Mouse (Mus musculus) left cerebral cortex, postnatal 25 days (tissue): ENCODE results near the gene Icmt. TPM values are rescaled to one million over a fixed set of nuclear protein-coding genes. Genes with fewer than 3 reads are reported as not detected.
A peak's percentile ranks its signal among the peaks of the same experiment; 100 is the strongest.

Experiments used
- DNase-seq, 2 experiments: peaks; one replicate each; pipeline ENCODE4 v3.0.0; 2022; ENCODE audit warnings: low spot score in 2 of 2, mixed read lengths in 1 of 2
- intact Hi-C: fragments of 180-260 bp; cut with DNase I; formaldehyde crosslinking; loops from one replicate; pipeline ENCODE4 v1.15.1; 2025
- total RNA-seq, 2 experiments: library from RNA; stranded (reverse); gene quantifications; 2 replicates each; pipeline ENCODE4 v1.2.3; 2021

Icmt gene
- total RNA-seq, 2 experiments from 2014 or later, result 50.9 to 56.7 TPM

DNA sequence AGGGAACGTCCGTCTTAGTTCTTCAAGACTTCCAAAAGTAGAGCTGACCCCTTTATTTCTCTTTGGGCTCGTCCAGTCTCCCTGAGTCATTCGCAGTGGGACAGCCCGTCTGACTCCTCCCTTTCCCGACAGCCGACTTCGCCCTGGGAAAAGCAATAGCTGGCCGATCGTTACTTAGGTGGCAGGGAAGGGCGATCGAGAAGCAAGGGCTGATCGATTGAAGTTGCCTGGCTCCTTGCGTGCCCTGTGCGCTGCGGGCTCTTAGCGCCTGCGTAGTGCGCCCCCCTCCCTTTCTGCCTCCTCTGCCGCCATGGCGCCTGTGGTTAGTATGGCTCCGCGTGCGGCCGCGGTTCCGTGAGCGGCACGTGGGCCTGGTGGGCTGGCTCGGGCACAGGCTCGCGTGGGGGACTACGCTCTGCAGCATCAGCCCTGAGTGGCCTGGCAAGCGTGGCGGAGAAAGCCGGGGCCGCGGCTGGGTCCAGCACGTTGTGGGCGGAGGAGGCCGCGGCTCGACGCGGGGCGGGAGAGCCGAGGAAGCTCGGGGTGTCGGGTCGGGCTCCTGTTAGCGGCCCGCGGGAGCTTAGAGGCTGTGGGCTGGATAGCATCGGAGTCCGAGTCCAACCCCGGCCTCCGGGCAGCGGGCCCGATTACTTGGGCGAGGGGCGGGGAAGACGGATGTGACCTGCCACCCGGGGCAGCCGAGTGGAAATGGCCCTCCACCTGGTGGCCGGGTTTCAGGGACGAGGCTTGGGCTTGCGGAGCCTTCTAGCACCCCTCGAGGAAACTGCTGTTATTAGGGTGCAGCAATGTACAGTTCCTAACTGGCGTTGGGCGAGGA, 28.8 kb downstream of the Icmt start, which contains the start of gene Rpl22:
Gene Rpl22, plus strand, starts transcription at position 169 of the 838 bp plus-strand sequence.
- intact Hi-C loops, result no loop called here
- DNase-seq, result peak; percentile 94 to 98

DNA sequence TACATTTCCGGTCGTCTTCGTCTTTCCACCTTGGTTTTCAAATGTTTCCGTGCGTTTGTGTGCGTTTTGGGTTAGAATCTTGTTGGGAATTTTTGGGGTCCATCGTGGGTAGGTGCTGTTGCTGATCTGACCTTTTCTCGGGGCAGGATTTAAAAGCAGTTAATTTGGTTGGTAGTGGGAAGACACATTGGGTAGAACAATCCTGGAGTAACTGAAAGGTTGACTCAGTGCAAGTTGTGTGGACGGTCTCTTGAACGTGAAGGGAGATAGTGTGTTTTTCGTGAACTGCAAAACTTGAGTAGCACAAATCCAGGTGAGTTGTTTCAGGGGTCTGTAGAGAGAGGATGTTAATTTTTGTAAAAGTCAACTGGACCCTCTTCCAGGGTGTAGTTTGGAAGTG, 29.5 kb downstream of the Icmt start:
- intact Hi-C loops, result no loop called here
- no peak for DNase-seq

DNA sequence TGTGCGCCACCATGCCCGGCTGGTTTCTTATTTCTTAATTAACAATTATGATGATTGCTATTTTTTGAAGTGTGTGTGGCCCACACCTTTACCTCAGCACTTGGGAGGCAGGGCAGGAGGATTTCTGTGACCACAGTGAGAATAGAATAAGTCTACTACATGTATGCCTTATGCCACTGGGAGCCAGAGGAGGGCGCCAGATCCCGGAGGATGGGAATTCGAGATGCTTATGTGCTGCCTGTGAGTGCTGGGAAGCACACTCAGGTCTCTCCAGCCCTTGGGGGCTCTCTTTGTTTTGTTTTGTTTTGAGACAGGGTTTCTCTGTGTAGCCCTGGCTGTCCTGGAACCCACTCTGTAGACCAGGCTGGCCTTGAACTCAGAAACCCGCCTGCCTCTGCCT, 31.7 kb downstream of the Icmt start:
- intact Hi-C loops, result no loop called here
- DNase-seq, result peak in 1 of 2 experiments; percentile 42

DNA sequence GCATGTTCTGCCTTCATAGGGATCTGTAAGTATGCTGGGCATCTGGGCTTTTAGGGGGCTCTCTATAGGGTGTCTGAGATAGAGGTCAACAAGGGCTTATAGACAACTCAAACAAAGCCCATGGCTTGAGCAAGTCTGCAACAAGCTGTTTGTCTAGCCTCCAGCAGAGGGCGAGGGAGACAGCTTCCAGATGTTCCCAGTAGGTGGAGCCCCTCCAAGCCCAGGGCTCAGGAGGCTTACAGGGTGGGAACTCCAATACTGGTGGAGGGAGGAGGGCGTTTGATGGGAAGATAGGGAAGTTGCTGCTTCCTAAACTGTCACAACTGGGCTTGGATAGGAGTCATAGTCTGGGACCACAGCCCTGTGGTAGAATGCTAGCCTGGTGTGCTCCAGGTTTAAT, 35.9 kb downstream of the Icmt start:
- DNase-seq, result peak; percentile 66 to 77
- intact Hi-C loops, result no loop called here

DNA sequence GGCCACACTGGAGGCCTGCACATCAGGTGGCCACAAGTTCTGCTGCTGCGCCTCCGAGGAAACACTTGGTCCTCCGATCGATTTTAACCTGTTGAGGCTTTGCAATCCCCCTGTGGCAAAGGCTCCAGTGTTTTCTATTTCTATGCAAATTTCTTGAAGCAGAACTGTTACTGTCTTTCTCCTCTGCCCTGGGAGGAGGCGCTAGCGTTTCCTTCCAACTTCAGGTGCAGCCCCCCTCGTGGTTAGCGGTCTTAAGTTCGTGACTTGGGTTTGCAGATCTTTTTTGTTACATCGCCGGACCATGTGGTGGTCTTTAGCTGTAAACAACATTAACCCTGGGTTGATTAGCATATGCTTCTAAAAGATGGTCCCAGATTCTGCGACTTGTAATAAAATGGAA, 36.6 kb downstream of the Icmt start:
- intact Hi-C loops, result no loop called here
- DNase-seq, result no peak

DNA sequence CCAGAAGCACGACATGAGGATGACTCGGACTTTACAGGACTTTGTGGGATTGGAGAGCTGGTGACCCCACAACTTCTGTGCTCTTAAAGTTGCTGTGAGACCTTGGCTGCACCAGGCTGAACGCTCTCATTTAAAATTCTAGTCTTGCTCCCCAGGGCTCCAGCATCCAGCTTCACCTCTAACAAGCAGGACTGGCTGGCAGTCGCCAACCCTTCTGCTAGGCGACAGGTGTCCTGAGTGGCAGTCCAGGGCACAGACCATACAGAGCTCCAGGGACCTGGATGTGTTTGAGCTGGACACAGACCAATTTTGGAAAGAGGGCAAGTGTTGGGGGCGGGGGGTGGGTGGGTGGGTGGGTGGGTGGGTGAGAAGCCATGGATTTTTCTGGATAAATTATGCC, 40.7 kb downstream of the Icmt start:
- intact Hi-C loops, result loop anchor here (5.0 kb wide), 1 partner anchor 155 kb away; no protein-coding TSS in a partner anchor
- DNase-seq, result no peak

DNA sequence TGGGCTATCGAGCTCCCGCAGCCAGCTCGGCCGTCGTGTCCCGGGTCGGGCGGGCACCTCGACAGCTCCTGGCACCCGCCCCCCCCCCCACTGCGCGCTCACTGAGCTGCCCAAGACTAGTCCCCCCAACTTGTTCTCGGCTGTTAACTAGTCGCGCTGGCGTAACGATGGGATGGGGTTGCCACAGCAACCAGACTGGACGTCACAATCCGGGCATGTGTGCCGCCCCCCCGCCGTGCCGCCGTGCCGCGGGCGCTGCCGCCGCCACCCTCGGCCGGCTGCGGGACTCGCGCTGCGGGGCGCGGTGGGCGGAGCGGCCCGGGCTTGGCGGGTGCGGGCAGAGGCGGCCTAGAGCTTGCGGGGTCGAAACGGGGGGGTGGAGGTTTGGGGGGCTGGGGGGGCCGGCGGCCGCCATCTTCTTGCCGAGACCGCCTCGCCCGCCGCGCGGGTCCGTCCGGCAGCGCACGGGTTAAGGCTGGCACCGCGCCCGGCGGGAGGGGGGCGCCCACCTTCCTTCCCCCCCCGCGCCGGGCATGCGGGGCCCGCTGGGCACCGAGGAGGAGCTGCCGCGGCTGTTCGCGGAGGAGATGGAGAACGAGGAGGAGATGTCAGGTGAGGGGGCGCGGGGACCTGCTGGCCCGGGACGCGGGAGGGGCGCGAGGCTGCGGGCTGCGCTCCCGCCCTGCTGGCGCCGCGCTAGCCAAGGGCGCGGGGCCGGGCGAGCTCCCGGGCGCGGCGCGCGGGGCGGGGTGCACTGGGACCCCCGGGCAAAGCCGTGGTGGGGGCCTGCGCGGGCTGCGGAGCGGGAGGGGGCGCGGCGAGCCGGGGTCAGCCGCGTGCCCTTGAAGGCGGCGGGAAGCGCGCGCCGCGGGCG, 41.6 kb downstream of the Icmt start, which contains the start of gene Chd5:
Gene Chd5, plus strand, starts transcription at position 233 of the 874 bp plus-strand sequence.
- peak; percentile 78 for DNase-seq
- intact Hi-C loops, result loop anchor here (5.0 kb wide), 1 partner anchor 154 kb away; no protein-coding TSS in a partner anchor

DNA sequence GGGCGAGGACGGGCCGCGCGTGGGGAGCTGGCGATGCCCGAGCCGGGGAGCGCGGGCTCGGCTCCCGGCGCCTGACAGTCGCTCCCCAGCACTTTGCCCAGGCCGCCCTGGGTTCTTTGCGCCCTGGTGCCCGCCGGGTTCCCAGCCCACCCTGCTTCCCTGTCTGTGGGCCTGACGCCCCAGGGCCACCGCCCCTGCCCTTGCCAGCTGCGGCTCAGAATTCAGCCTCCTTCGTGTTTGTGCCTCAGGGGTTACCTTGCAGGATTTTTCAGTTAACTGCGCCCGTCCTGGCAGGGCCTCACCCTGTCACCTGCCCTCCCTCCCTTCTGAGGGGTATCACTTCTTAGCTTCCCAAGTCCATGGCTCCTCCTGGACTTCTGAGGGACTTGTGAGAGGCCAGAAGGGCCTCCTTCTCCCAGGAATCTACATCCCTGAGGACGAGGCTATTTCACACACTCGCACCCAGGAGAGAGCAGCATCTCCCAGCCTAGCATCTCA, 42.3 kb downstream of the Icmt start:
- intact Hi-C loops, result loop anchor here (5.0 kb wide), 1 partner anchor 153 kb away; no protein-coding TSS in a partner anchor
- DNase-seq, result no peak

DNA sequence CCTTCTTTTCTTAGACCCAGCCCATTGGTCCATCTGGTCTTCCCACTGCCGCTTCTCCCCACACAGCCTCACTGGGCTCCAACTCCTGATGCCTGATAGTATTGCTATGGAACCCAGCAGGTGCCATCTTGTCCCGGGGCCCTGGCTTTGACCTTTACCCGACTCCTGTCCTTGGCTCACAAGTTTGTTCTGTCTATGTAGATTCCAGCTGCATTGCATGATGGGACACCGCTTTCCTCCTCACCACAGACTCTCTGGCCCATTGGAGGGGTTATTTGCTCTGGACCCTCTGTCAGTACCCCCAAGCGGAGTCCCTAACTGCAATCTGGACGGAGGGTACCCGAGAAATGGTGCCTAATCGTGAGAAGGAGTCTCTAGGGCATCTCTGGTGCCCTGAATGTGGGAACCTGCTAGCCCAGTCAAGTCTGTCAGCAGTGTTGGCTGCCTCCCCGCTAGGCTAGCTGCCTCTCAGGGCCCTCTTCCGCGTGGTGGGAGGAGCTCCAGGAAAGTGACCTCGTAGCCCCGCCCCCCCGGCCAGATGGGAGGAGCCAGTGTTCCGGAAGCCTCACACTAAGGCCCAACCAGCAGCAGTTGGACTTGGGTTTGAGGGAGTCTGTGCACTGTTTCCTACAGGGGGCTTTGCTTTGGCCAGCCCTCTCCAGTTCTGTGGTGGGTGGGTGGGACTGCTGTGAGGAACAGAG, 43.7 kb downstream of the Icmt start:
- intact Hi-C loops, result loop anchor here (2.0 kb wide), 1 partner anchor 94 kb away; no protein-coding TSS in a partner anchor
- DNase-seq, result no peak

DNA sequence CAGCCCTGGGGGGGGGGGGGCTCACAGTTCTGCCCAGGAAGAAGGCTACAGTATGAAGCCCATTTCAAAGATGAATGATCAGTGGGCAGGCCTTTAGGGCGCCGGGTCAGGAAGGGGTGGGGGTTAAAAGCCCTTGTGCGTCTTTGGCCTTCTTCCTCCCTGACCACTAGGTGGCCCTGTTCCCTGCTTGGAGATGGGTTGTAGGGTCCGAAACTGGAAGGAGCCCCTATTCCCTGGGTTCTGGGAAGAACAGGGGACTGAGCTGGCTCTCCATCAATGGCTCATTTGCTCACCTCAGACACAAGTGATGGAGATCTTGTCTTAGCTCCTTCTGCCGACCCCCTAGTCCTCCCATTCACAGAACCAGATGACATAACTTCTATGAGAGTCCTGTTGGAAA, 46.3 kb downstream of the Icmt start:
- intact Hi-C loops, result no loop called here
- no peak for DNase-seq

DNA sequence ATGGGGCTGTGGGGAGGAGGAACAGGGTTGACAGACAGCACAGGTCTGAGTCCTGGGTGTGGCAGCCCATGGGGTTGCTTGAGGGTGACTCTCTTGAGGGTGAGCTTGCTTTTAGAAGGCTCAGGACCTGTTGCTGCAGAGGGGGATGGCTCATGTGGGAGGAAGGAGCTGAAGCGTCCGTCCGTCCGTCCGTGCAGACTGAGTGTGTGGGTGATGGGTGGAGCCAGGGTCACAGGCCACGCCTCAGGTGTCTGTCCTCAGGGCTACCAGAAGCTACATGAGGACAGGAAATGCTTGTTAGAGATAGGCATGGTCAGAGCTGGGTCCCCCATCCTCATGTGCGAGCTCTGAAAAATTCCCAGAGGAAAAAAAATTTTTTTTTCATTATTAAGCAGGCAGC, 47.6 kb downstream of the Icmt start:
- intact Hi-C loops, result loop anchor here (5.0 kb wide), 1 partner anchor 133 kb away; the partner anchor contains the start of genes Kcnab2 and Nphp4
- no peak for DNase-seq

DNA sequence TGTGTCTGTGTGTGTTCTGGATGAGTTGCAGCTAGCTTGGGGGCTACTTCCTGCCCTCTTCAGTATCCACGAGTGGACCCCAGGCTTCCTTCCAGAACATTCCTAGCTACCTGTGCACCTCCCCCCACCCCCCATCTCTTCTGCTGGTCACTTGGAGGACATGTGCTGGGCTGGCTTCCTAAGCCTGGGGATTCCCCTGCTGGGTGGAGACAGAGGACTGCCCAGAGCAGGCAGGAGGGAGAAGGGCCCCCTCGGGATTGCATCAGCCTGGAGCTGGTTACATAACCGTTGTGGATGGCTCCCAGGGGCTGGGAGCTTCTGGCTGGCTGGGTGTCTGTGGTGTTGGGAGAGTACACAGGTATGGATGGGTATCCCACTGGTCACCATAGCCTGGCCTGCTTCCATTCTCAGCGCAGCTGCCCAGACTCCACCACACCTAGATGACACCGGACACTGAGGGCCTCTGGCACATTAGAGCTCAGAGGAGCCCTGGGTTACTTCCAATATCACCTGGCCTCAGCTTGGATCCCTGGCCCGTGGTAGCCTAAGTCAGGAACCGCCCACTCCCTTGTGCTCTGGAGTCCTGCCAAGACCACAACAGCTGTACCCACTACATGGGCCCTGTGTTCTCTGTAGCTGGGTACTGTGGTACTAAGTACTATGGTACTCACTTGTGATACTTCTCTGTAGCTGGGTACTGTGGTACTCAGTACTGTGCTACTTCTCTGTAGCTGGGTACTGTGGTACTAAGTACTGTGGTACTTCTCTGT, 48.3 kb downstream of the Icmt start:
- peak; percentile 56 to 84 for DNase-seq
- intact Hi-C loops, result loop anchor here (5.0 kb wide), 1 partner anchor 132 kb away; the partner anchor contains the start of genes Kcnab2 and Nphp4

DNA sequence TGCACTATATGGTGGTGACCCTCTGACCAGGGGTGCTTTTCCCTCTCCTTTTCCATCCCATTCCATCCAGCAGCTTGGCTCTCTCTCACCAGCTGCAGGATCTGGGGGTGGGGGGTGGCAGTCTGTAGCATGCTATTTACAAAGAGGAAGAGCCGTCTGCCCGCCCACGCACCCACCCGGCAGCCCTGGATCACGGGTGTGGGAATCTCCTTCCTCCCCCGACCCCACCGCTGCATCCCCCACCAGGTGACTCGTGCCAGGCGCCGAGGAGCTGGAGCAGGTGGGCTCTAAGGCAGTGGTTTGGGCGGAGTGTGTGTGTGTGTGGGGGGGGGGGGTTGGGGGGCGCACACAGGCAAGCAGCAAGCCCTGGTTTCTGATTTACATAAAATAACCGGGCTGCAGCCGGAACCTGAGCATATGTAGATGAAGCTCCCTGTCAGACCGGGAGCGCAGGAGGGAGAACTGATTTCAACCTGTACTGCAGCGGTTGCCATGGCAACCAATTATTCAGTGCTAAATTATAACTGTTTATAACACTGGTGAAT, 52.9 kb downstream of the Icmt start:
- peak; percentile 83 to 94 for DNase-seq
- intact Hi-C loops, result loop anchor here (5.0 kb wide), 1 partner anchor 127 kb away; the partner anchor contains the start of genes Kcnab2 and Nphp4

DNA sequence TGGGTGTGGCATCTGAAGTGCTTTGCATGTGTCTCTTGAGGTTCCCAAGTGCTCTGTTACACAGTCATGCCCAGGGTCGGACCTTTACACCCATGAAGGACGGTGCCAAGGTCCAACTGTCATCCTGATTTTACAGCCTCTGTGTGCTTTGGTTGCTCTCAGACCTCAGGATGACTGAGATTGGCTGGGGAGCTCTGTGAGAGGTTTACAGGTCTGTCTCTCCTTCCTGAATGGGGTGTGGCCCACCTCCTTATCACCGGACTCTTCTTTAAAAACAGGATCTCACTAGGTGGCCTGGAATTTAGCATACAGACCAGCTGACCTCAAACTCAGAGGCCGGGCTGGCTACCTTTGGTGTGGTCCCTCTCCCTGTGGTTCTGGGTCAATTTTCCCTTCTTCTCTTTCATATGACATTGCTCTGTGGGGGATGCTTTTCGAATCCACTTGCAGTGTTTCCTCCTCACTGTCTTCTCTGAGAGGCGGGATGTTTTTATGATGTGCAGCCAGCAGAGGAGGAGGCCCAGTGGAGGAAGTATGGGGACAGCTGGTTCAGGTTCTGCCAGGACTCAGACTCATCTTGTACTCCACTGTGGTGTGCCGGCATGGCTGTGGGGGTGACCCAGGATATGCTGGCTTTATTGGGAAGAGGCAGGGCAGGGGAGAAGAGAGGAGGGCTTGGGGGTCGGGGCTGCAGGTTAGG, 53.8 kb downstream of the Icmt start:
- peak; percentile 22 to 83 for DNase-seq
- intact Hi-C loops, result no loop called here

DNA sequence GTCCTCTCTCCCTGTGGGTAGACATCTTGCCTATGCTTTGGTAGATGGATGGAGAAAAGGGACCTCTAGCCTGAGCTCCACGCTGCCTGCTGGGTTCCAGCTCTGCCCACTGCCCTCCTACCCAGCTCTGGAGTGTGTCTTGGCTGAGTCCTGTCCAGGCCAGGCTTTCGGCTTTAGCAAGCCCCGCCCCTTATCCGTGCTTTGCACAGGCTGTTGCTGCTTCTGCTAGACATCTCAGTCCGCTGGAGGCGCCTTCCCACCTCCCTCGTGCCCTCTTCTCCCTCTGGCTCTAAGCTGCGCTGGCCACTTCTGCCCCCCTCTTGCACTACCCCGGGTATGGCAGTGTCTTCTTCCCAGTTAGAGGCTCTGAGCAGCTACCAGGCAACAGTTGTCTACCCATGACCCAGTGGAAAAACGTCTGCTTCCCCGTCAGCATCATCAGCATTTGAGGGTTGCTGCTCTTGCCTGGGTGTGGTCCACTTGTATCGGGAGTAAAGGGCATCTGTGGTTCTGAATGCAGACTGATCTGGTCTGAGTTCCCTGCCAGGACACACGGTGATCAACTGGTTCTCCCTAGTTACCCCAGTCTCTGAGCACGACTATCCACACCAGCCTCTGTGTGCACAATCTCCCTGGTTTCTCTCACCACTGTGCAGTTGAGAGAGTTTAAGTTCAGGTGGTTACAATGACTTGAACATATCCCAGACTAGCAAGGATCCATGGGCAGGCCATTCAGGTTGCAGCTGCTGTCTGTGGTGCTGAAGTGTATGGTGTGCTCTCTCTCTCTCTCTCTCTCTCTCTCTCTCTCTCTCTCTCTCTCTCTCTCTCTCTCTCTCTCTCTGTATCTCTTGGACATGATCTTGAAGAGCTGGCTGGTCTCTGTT, 54.6 kb downstream of the Icmt start:
- DNase-seq, result peak in 1 of 2 experiments; percentile 60
- intact Hi-C loops, result no loop called here

DNA sequence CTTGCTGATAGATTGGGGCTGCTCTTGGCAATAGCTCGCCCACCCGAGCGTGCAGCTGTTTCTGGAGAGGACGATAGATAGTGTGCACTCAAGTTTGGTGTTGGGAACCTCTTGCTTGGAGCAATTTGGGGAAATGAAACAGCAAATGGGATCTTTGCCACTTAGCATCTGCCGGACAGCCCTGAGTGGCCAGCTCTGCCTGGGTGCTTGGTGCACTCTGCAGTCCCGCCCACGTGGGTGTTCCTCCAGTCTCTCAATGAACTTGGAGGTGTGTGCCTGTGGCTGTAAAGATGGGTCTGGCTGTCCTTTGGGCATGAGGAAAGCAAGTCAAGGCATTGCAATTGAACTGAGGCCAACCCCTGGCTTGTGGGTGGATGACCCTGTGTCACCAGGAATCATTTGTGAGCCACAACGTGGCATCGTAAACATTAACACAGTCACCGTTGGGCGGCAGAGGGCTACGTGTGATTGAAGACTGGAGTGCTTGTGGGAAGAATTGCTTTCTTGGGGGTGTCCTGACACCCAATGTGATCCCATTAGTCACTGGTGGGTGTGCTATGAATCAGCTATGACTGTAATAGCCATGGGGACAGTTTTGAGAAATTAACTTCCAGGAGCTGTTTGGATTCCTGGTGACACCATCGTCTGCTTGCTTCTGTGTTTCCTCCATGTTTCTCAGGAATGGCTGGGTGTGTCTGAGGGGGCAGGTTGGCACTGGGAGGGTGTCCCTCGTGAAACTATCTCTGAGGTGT, 57.0 kb downstream of the Icmt start:
- intact Hi-C loops, result no loop called here
- DNase-seq, result no peak
